Mouse (Mus musculus): ENCODE data around the gene Gm3453. TPM values are rescaled to one million over a fixed set of nuclear protein-coding genes. Genes with fewer than 3 reads are reported as not detected.
"Not testable (repeated sequence)": the region's sequence is repeated elsewhere in the genome, so short reads cannot be mapped to it uniquely, and the experiment has no call there.

Gm3453 gene
- total RNA-seq (2021): not detected

DNA sequence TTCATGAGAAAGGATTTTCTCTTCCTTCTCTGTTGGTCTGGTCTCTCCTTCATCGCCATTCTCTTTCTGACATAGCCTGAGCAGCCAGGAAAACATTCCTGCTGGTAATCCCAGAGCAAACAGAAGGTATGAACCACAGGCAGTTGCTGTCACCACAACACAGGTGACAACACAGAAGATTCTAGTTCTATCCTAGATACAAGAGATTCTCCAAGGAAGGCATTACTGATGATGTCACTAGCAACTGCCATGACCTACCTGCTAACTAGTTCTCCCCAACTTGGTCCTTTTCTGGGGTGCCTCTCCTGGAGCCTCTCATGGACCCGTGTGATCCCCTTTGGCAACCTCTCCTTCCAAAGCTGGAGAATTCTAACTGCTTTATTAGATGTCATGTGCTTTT is at the start of gene Gm3453:
TSS of gene Gm3453 (minus strand) at position 101 of the 400 bp plus-strand sequence.
- DNase-seq; intact Hi-C loops (cut with DNase I): not testable (repeated sequence)

DNA sequence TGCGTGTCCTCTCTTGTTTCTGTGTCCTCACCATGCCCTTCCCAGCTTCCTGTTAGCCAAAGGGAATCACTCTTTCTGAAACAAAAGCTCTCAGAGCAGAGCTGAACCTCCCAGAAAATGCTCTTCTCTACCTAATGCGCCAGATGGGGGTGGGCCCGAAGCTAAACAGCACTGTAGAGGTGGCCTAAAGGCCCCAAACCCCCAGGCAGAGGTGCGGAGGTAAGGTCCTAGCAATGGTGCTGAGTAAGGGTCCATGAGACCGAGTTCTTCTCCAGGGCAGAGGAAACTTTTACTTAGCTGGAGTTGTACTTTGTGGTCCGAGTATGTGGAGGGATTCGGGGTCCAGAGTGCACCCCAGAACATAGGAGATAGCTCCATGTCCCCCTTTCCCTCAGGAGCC is 8.2 kb upstream of the Gm3453 start:
- peak in 1 of 2 experiments; percentile 5 for DNase-seq
- intact Hi-C loops (cut with DNase I): not testable (repeated sequence)

DNA sequence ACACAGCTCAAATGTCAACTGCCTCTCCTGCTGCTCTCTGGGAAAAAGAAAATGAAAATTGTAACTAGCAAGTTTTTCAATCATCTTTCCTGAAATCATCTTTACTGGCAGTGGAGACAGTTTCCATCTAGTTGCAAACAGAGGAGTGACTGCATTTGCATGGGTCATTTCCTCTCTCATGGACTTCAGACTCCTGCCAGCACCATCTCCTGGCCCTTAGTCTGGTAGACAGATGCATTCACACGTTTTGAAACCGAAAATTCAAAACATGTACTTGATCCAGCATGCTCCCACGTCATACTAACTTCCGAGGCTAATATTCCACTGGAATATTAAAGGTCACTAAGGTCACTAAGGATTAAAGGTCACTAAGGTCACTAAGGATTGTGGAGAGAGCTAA is 16.5 kb downstream of the Gm3453 start:
- DNase-seq; intact Hi-C loops (cut with DNase I): not testable (repeated sequence)

DNA sequence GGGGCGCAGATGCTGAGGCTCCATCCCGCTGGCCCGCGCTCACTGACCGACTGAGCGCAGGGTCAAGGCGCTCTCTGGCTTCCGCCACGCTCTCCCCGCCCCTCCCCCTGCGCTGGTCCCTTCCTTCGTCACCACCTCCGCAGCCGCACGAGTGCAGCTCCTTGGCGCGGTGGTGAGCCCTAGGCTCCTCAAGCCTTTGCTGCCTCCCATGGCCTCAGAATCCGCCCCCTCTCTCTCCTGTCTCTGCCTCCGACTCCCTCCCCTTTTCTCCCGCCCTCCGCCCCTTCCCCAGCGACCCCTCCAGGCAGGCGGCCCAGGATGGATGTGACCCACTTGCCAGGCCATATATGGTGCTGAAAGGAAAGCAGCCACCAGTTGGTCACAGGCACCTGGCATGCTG is 17.3 kb downstream of the Gm3453 start, which contains the start of gene Gm3248:
TSS of gene Gm3248 (minus strand) at position 111 of the 400 bp plus-strand sequence.
- peak; percentile 26 to 30 for DNase-seq
- intact Hi-C loops (cut with DNase I): not testable (repeated sequence)

DNA sequence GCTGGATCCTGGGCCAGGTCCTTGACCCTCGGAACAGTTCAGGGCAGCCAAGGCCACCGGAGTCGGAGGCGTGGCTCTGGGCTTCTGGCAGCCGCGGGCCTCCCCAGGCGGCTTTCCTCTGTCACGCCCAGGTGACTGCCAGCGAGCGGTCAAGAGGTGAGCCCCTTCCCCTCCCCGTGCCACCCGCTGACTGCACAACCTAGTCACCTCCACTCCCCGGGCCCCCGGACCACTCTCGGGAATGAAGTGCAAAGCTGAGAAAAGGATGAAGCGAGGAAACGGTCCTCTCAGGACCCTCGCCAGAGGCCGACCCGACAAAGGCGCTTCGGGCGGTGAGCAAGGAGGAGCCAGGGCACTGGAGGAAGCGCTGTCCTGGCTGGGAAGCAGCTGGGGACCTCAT is 17.8 kb downstream of the Gm3453 start:
- intact Hi-C loops (cut with DNase I): not testable (repeated sequence)

GRCm38 (mm10) chr14:5960479-5960878 is 18.5 kb downstream of the Gm3453 start:
- intact Hi-C loops (cut with DNase I); DNase-seq: not testable (repeated sequence)

More for the DNA sequence above, 17.8 kb downstream of the Gm3453 start:
- peak; percentile 13 to 25 for DNase-seq

GRCm38 (mm10) chr14:5923276-5923675 is 55.7 kb downstream of the Gm3453 start:
- intact Hi-C loops (cut with DNase I); DNase-seq: not testable (repeated sequence)

Other genes with a start within 250 kb of the Gm3453 start
- under 1 TPM; 0.19 to 0.27 TPM for gene Gm3373, start 237.6 kb downstream of the Gm3453 start, total RNA-seq (2021)
- gene Gm3383, start 171.2 kb downstream of the Gm3453 start, total RNA-seq (2021): under 1 TPM in 1 of 2 experiments, not detected in 1; 0.67 TPM
- gene Gm3424, start 148.8 kb downstream of the Gm3453 start, total RNA-seq (2021): not detected
- under 1 TPM in 1 of 2 experiments, not detected in 1; 0.25 TPM for gene Gm8237, start 98.8 kb downstream of the Gm3453 start, total RNA-seq (2021)
- gene Gm3248, start 17.4 kb downstream of the Gm3453 start, total RNA-seq (2021): under 1 TPM; 0.22 to 0.33 TPM
- not detected for gene Gm6337, start 79.1 kb upstream of the Gm3453 start, total RNA-seq (2021)
- not detected for gene Gm8206, start 114.8 kb upstream of the Gm3453 start, total RNA-seq (2021)
- under 1 TPM in 1 of 2 experiments, not detected in 1; 0.19 TPM for gene Gm3468, start 129.5 kb upstream of the Gm3453 start, total RNA-seq (2021)
- gene Gm3476, start 146.7 kb upstream of the Gm3453 start, total RNA-seq (2021): not detected
- gene Gm21560, start 240.2 kb upstream of the Gm3453 start, total RNA-seq (2021): under 1 TPM in 1 of 2 experiments, not detected in 1; 0.47 TPM